Mouse (Mus musculus) cerebellum, adult 2 months (tissue): ENCODE measurements around the gene Mns1. TPM values are rescaled to one million over a fixed set of nuclear protein-coding genes. Genes with fewer than 3 reads are reported as not detected.

Source experiments
- DNase-seq, 2 experiments: peaks; one replicate each; pipeline ENCODE4 v3.0.0; 2021
- H3K27ac ChIP-seq: fragments of 200-500 bp; 2 replicates; pipeline ENCODE4 v1.5.1; 2012; ENCODE audit warnings: low read length, control low read depth, inconsistent platforms; ENCODE audit not compliant: insufficient read depth
- H3K27me3 ChIP-seq: fragments of 200-500 bp; 2 replicates; pipeline ENCODE4 v1.6.1; 2012; ENCODE audit warnings: inconsistent platforms, mild to moderate bottlenecking, low read length, moderate library complexity; ENCODE audit not compliant: control insufficient read depth, insufficient read depth
- H3K4me1 ChIP-seq: fragments of 200-500 bp; 2 replicates; pipeline ENCODE4 v1.6.1; 2011; ENCODE audit warnings: low read length; ENCODE audit not compliant: control insufficient read depth, insufficient read depth
- H3K4me3 ChIP-seq: fragments of 200-500 bp; replicated peaks from 2 replicates; pipeline ENCODE3; 2011; ENCODE audit warnings: mild to moderate bottlenecking, low read depth, low read length, control low read depth; ENCODE audit not compliant: insufficient read depth
- CTCF ChIP-seq: fragments of 200-500 bp; IDR thresholded peaks from 2 replicates; pipeline ENCODE4 v1.5.1; 2011; ENCODE audit warnings: low read depth, mild to moderate bottlenecking, control low read depth, low read length, moderate library complexity, borderline replicate concordance; ENCODE audit not compliant: insufficient read depth
- POLR2A ChIP-seq: fragments of 200-500 bp; IDR thresholded peaks from 2 replicates; pipeline ENCODE4 v1.6.1; 2011; ENCODE audit warnings: low read length, control low read depth, borderline replicate concordance; ENCODE audit not compliant: insufficient read depth
- WGBS: fragments of 180-500 bp; shearing (Covaris S2); methylation state at CpG from one replicate; pipeline ENCODE4 v1.1.7; 2018; 5-methylcytosine and 5-hydroxymethylcytosine counted together
- polyA plus RNA-seq: library from polyadenylated mRNA; depleted of rRNA; stranded (reverse); fragments of >200 nt; gene quantifications from 2 replicates; pipeline ENCODE4 v1.2.3, GENCODE M21; 2012

Gene Mns1
- polyA plus RNA-seq, 1 experiment, result 1.4 TPM

- no peak for DNase-seq
- 85% methylated on average over 3 of the region's 3 CpGs for whole genome bisulfite sequencing
Measured at GRCm38 (mm10) chr9:72418443-72418842, 19.4 kb upstream of the Mns1 start.

GRCm38 (mm10) chr9:72420490-72420889 lies 17.3 kb upstream of the Mns1 start:
- DNase-seq, result no peak
- no peak overlapping the region for H3K27ac ChIP-seq
- H3K4me3 ChIP-seq, result no peak overlapping the region
- 87% methylated on average over 3 of the region's 3 CpGs for WGBS
- no peaks in the 10 kb centered on the region; the same call in 1 of the 2 replicates for H3K27me3 ChIP-seq
- TF ChIP-seq CTCF (no peak), POLR2A (no peak)
- H3K4me1 ChIP-seq, result no peaks in the 10 kb centered on the region; the same call in 1 of the 2 replicates

More at GRCm38 (mm10) chr9:72418443-72418842, 19.4 kb upstream of the Mns1 start:
- Histone ChIP-seq H3K27ac (no peak overlapping the region), H3K4me1 (no peaks in the 10 kb centered on the region; the same call in 1 of the 2 replicates), H3K4me3 (no peak overlapping the region), H3K27me3 (no peaks in the 10 kb centered on the region; the same call in 1 of the 2 replicates)
- TF ChIP-seq POLR2A (no peak), CTCF (no peak)

GRCm38 (mm10) chr9:72422284-72422683 lies 15.5 kb upstream of the Mns1 start:
- Histone ChIP-seq H3K27me3 (no peaks in the 10 kb centered on the region; the same call in 1 of the 2 replicates), H3K4me3 (no peak overlapping the region), H3K27ac (no peak overlapping the region), H3K4me1 (no peaks in the 10 kb centered on the region; the same call in 1 of the 2 replicates)
- TF ChIP-seq POLR2A, result no peak
- TF ChIP-seq CTCF, result no peak
- no peak for DNase-seq
- 38% methylated on average over 11 of the region's 11 CpGs for WGBS

GRCm38 (mm10) chr9:72422753-72423152 lies 15.1 kb upstream of the Mns1 start:
- no peak for TF ChIP-seq CTCF
- TF ChIP-seq POLR2A, result no peak
- Histone ChIP-seq H3K27ac (no peak overlapping the region), H3K4me1 (no peaks in the 10 kb centered on the region; the same call in 1 of the 2 replicates), H3K4me3 (no peak overlapping the region), H3K27me3 (no peaks in the 10 kb centered on the region; the same call in 1 of the 2 replicates)
- WGBS, result 92% methylated on average over 2 of the region's 2 CpGs
- DNase-seq, result no peak

GRCm38 (mm10) chr9:72425300-72425850 lies 12.4 kb upstream of the Mns1 start:
- WGBS, result 86% methylated on average over 11 of the region's 11 CpGs
- TF ChIP-seq POLR2A (no peak), CTCF (no peak)
- Histone ChIP-seq H3K4me1 (no peaks in the 10 kb centered on the region; the same call in 1 of the 2 replicates), H3K27me3 (no peaks in the 10 kb centered on the region; the same call in 1 of the 2 replicates), H3K27ac (no peak overlapping the region), H3K4me3 (no peak overlapping the region)
- no peak for DNase-seq

- no peak for DNase-seq
- WGBS, result 73% methylated on average over 4 of the region's 4 CpGs
Measured at GRCm38 (mm10) chr9:72427861-72428260, 9.9 kb upstream of the Mns1 start.

GRCm38 (mm10) chr9:72434876-72435275 lies 2.9 kb upstream of the Mns1 start:
- no peak overlapping the region for H3K4me3 ChIP-seq
- WGBS, result 19% methylated on average over 9 of the region's 9 CpGs
- H3K4me1 ChIP-seq, result peaks cover 3% of the 10 kb centered on the region; the same call in 1 of the 2 replicates
- H3K27ac ChIP-seq, result no peak overlapping the region
- TF ChIP-seq CTCF, result no peak
- no peak for TF ChIP-seq POLR2A
- DNase-seq, result no peak
- no peaks in the 10 kb centered on the region for H3K27me3 ChIP-seq

More at GRCm38 (mm10) chr9:72427861-72428260, 9.9 kb upstream of the Mns1 start:
- H3K27ac ChIP-seq, result 0 out of 2 replicates have a peak overlapping the region, but pooled peaks have one; percentile 30
- no peaks in the 10 kb centered on the region for H3K4me1 ChIP-seq
- no peak for TF ChIP-seq POLR2A
- TF ChIP-seq CTCF, result no peak
- no peak overlapping the region for H3K4me3 ChIP-seq
- H3K27me3 ChIP-seq, result no peaks in the 10 kb centered on the region

GRCm38 (mm10) chr9:72438749-72439148 lies 938 bp downstream of the Mns1 start:
- Histone ChIP-seq H3K27me3 (no peaks in the 10 kb centered on the region), H3K27ac (no peak overlapping the region), H3K4me3 (peak overlapping the region; percentile 96), H3K4me1 (peaks cover 3% of the 10 kb centered on the region; the same call in 1 of the 2 replicates)
- DNase-seq, result no peak
- WGBS, result 1% methylated on average over 9 of the region's 9 CpGs
- TF ChIP-seq POLR2A (no peak), CTCF (no peak)
